Mouse (Mus musculus) embryonic stem cell, embryonic (primary cell): ENCODE measurements around the gene Vash2.

Experiments
- CTCF ChIA-PET, 4 experiments: fragments of 300-600 bp in 2 of 4; fragments of 350-600 bp in 2 of 4; sonication (Branson Sonifier 250); formaldehyde crosslinking; loops; one replicate each; lab custom pipeline; 2022; ENCODE audit warnings: inconsistent platforms in 2 of 4; lab: Charles Lee
- POLR2A ChIA-PET, 4 experiments: fragments of 300-600 bp in 2 of 4; fragments of 350-600 bp in 2 of 4; sonication (Branson Sonifier 250); formaldehyde crosslinking; loops; one replicate each; lab custom pipeline; 2022; ENCODE audit warnings: antibody characterized with exemption in 4 of 4, inconsistent platforms in 1 of 4; lab: Charles Lee

Gene Vash2

GRCm38 (mm10) chr1:190910836-190911235, 68.3 kb downstream of the Vash2 start:
- CTCF ChIA-PET = no interaction called here
- POLR2A ChIA-PET = no interaction called here

- ChIA-PET POLR2A (interaction anchor here in 1 of 4 experiments (0.9 to 1.9 kb wide), 2 partner anchors 23 to 31 kb away, joined by 3 to 4 read pairs; no protein-coding TSS in a partner anchor), CTCF (interaction anchor here in 1 of 4 experiments (0.6 to 1.3 kb wide), 2 partner anchors 9 to 21 kb away, joined by 3 read pairs; no protein-coding TSS in a partner anchor)
Observed at GRCm38 (mm10) chr1:190904714-190905113, 74.4 kb downstream of the Vash2 start.

- ChIA-PET CTCF (interaction anchor here in 1 of 4 experiments (0.6 to 1.3 kb wide), 2 partner anchors 8 to 20 kb away, joined by 3 read pairs; no protein-coding TSS in a partner anchor), POLR2A (interaction anchor here in 1 of 4 experiments (0.9 to 1.9 kb wide), 3 partner anchors 24 to 94 kb away, joined by 3 to 4 read pairs (median 3); no protein-coding TSS in a partner anchor)
Observed at GRCm38 (mm10) chr1:190904136-190904535, 75.0 kb downstream of the Vash2 start.

- POLR2A ChIA-PET = no interaction called here
- CTCF ChIA-PET = no interaction called here
Observed at GRCm38 (mm10) chr1:190901082-190901481, 78.0 kb downstream of the Vash2 start.

- POLR2A ChIA-PET = interaction anchor here in 1 of 4 experiments (1.0 kb wide), 1 partner anchor 8 kb away, joined by 4 read pairs; no protein-coding TSS in a partner anchor
- CTCF ChIA-PET = no interaction called here
Observed at GRCm38 (mm10) chr1:190898899-190899575, 80.1 kb downstream of the Vash2 start.

- ChIA-PET POLR2A (no interaction called here), CTCF (no interaction called here)
Observed at GRCm38 (mm10) chr1:190898186-190898585, 80.9 kb downstream of the Vash2 start.
